Mouse (Mus musculus) testis, postnatal 10 days (tissue): ENCODE results near the gene Mrpl37.
A peak's percentile ranks its signal among the peaks of the same experiment; 100 is the strongest.

ENCODE experiments used
- DNase-seq: peaks from one replicate; pipeline ENCODE4 v3.0.0; 2021; ENCODE audit warnings: low spot score

Mrpl37 gene

GRCm38 (mm10) chr4:107064394-107065098 is 2.1 kb downstream of the Mrpl37 start:
- no peak for DNase-seq

GRCm38 (mm10) chr4:107063214-107063613 is 3.5 kb downstream of the Mrpl37 start:
- DNase-seq: no peak

- DNase-seq: no peak
Measured at GRCm38 (mm10) chr4:107061560-107061959, 5.1 kb downstream of the Mrpl37 start.

DNA sequence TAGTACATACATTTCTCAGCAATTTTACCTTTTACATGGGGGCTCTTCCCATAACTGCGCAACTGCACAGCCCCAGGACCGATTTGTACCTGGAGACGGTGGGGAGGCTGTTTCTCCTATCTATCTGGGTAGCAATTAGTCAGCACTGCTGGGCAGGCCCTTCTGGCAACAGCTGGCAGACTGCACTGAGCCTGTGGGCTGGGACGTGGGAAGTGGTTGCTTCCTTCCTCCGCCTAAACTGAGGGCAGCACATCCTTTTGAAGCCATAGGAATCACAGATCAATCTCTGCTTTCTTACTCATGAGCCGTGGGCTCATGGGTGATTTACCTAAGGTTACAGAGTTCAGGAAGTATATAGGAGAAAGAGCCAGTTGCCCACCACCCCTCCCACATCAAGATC is 7.9 kb downstream of the Mrpl37 start:
- DNase-seq: no peak

DNA sequence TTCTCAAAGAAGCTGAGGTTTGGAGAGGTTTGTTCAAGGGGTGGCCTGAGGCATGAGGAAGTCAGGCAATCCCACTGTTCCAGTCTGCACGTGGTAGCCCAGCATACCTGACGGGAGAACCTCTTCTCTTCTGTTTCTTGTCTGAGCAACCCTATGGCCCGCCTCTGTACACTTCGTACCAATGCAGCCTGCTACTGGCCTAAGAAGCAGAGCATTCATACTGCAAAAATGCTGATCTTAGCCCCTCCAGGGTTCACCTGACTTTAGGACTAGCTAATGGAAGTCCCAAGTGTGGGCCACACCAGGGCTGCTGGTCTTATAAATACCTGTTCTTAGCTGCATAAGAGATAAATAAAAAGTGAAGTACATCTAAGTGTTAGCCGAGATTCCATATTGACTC is 8.3 kb downstream of the Mrpl37 start:
- DNase-seq: no peak

DNA sequence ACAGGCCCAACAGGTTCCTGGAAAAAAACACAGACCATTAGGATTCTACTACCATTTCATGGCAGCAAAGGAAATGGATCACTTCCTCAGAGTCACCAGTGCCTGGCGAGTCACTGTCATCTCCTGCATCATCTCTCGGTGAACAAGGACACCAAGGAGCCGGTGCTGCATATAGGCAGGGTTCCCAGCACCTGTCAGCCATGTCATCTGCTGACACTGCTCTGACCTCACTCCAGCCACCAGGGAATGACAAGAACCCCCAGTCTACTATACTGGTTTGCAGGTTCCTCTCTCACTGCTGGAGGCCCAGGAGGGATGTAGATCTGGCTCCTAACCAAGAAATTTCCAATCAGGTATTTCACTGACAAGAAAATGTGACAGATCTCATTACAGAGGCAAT is 10.6 kb downstream of the Mrpl37 start:
- no peak for DNase-seq

DNA sequence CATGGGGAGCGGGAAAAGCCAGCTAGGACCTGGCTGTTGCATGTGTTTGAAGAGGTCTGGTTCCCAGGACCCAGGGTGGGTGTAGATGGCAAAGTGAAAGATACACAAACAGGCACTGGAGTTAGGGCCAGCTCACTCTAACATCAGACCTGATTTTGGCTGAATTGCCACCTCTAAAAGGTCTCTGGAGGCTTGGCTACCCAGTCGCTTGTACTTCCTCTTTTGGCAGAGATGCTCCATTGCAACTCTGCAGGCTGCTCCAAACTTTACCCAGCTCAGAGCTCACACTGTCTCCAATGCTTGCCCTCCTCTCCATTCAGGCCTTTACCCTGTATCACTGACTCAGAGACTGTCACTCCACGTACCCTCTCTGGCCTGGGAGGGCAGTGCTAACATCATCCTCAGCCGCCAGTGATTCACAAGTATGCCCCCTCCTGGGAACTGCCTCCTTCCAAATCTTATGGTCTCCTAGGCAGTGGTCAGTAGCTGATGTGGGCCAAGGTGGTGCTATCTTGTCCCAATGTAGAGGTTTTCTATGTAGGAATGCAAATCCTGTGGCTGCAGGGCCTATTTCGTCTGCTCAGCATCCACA is 13.6 kb downstream of the Mrpl37 start:
- DNase-seq: no peak

DNA sequence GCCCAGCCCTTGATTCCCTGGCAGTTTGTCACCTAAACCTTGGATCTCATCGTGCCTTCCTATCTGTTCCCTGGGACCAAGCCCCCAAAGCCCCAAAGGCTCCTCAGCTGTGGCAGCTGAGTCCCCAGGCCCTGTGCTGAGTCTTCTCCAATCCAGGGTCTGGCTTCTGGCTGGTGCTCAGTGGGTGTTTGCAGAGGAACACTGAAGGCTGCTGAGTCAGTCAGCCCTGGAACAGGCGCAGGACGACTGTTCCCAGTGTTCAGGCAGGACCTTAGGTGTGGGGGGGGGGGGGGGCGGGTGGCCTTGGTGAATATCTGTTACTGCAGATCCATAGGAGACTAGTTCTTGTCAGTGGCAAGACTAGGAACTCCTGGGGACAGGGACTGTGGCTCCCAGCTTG is 14.8 kb downstream of the Mrpl37 start:
- no peak for DNase-seq

- DNase-seq: peak; percentile 75
Measured at GRCm38 (mm10) chr4:107048568-107049162, 18.0 kb downstream of the Mrpl37 start.

DNA sequence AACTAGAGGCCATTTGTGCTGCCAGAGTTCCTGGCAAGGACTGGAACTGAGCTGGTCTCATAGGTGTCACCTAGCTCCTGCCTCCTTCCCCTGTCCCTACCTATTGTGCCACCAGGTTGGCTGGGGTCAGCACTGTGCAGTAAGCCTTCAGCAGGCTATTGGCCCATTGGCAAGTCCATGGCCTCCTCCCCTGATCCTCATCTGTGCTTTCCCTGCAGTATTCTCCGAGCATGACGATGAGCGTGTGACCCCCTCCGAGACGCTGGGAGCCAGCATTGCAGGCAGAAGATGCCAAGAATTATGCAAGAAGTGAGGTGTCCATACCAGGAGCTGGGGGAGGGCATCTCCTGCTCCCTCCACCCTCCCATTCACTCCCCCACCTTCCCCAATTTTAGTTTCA is 18.9 kb downstream of the Mrpl37 start:
- DNase-seq: no peak

DNA sequence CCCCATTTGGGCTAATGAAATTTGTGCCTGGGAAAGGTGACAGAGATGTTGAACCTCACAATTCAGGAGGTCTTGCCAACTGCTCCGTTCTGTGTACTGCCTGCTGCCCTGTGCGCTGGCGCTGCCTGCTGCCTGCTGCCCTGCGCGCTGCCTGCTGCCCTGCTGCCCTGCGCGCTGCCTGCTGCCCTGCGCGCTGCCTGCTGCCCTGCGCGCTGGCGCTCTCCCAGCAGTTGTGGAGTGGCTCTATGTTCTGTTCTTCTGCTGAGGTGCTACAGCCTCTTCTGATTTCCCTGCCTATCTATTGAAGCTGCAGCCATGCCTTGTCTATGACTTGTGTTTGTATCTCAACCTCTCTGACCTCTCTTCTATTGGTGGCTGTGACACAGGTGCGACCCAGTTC is 21.5 kb downstream of the Mrpl37 start:
- no peak for DNase-seq

DNA sequence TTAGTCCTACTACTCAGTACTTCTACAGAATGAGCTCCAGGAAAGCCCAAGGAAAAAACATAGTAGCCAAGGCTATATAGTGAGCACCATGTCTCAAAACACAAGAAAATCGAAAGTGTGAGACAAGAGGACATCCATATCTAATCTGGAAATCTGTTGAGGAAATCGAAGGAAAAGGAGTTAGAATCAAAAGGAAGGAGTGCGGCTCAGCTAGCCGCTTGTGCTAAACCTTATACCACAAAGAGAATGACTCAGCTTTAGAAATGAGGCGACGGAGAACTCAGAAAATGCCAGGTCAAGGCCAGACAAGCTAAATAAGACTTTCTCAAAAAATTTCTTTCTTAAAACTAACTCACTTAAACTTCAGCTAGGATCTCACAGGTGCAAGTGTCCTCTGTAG is 24.4 kb downstream of the Mrpl37 start:
- no peak for DNase-seq

GRCm38 (mm10) chr4:107039270-107039669 is 27.4 kb downstream of the Mrpl37 start:
- DNase-seq: no peak

DNA sequence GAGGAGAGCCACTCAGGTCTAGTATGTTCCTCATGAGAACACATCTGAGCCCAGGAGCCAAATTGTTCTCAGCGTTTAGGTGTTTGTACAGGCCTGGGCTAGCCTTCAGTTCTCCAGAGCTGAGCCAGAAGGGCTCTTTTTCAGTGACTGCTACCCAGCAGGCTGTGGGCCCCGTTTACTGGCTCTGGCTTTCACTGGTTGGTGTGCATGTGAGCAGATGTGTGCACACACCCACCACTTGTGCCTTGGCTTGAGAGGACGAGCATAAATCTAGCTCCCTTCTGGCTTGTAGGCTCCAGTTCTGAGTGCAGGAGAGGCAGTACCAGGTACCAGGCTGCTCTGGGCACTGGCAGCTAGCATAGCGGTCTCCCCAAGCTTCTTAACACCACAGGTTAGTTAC is 28.4 kb downstream of the Mrpl37 start:
- no peak for DNase-seq

DNA sequence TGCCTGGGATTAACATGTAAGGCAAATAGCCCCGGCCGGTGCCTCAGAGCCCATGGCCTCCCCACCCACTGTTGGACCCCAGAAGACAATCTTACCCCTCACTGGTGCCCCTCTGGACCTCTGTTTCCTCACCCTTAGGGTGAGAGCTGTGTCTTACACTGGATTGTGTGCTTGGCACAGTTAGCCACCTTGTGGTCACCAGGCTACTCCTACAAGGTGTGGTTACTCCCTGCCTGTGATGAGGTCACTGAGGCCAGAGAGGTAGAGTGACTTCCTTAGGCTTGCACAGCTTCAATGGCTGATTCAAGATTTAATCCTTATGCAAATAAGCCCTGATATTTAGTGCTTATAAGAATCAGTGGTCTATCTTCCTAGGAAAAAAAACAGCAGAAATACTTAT is 29.7 kb downstream of the Mrpl37 start:
- DNase-seq: no peak

DNA sequence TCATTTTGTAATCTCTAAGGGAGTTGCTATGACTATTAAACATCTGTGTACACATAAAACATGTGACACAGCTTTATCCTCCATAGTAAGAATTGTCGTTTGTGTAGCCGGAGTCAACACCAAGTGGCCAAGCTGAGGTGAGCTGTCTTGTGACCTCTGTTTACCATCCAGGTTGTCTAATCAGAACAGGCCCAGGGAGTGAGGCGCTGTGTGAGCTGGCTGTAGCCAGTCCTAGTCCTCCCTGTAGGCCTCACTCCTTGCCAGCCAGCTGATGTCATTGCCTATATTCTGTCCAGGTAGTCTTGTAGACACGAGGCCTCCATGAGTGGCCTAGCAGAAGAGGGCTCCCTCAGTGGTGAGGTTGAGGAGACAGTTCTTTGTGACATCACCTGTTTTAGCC is 31.0 kb downstream of the Mrpl37 start:
- DNase-seq: no peak

DNA sequence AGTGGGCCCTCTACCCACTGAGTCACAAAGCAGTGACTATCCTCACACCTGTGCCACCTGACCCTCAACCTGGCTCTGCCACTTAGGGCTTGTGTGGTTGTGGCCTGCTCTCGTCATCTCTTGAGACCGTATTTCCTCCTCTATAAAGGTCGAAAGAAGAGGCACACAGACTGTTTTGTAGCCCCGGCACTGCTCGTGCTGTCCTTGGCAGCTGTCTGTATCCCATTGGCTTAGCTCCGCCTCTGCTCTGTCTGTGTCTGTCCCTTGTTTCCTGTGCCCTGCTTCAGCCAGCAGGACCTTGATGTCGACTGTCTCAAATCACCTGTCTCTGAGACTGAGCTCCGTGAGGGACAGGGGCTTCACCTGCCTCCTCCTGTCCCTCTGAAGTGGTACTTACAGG is 40.2 kb downstream of the Mrpl37 start:
- DNase-seq: no peak

DNA sequence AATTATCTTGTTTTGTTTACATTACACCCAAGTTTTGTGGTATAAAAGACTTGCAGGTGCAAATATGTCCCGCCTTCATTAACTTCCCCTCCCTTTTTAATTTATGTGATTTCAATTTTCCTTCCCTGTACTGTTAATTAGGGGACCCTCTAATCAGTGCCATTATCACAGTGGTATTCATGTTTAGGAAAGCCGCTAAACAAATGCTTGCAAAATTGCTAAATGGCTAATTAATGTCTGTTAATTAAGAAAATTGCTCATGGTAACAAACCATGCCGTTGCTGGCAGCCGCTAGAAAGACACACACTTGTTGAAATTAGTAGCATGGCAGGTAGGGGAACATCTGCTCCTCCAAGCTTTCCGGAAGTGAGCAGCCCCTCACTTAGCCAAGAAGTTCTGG is 41.3 kb downstream of the Mrpl37 start:
- DNase-seq: no peak

GRCm38 (mm10) chr4:107024899-107025298 is 41.8 kb downstream of the Mrpl37 start:
- no peak for DNase-seq

GRCm38 (mm10) chr4:107021464-107021863 is 45.2 kb downstream of the Mrpl37 start:
- no peak for DNase-seq

DNA sequence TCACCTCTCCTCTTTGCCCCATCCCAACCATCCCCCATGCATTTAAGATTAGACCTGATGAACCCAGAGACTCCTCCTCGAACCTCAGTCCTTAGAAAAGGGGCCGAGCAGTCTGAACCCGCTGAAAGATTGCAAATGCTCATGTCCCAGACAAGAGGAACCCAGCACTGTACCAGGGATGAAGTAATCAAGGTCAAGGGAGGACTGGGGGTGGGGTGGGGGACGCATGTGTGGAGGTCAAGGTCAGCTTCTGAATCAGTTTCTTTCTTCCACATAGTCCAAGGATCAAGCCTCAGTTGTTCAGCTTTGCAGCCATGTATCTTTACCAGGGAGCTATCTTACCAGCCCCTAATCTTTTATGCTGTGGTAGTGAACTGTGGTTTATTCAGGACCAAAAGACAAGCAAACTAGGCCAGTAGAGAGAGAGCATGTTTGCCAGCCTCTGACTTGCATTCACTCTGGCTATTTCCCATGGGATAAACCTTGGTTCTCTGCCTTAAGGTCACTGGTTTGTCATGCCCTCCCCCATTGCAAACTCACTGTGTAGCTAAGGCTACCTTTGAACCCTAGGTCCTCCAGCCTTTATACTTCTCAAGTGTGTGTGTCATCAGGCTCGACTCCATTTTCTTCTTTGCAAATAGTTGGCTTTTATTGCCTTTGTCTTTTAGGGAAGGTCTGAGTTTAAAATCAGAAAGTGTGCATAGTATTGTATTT is 46.2 kb downstream of the Mrpl37 start:
- DNase-seq: no peak

GRCm38 (mm10) chr4:107019027-107019426 is 47.6 kb downstream of the Mrpl37 start:
- no peak for DNase-seq

DNA sequence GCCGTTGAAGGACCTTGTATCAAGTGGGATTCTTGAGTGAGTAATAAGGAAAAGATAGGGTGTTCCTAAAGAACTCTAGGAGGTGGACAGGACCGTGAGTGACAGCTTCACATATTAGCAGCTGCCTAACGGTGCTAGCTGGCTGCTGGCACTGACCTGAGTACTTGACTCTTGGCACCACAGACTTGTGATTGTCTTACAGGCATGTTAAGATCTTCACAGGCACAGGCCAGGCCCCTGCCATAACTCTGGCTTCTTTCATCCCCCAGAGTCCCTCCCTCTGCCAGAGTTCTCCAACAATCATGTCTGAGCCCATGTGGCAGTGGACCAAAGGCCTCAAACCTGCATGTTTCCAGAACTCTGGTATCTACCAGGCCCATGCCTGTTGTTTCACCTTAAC is 48.1 kb downstream of the Mrpl37 start:
- no peak for DNase-seq
